Mouse (Mus musculus) regulatory T cell (primary cell): Measurements from ENCODE around the gene Cd93.

ENCODE experiments used
- in situ Hi-C: fragments of 300-600 bp; cut with MboI, MseI; formaldehyde crosslinking; loops from one replicate; pipeline ENCODE4 v1.15.1; 2025; ENCODE audit warnings: high pct_unique_total_duplicates

The Cd93 gene

GRCm38 (mm10) chr2:148442172-148442571 is 1.2 kb downstream of the Cd93 start:
- in situ Hi-C loops: no loop called here

GRCm38 (mm10) chr2:148441421-148441820 is 1.9 kb downstream of the Cd93 start:
- in situ Hi-C loops: no loop called here

- in situ Hi-C loops: no loop called here
Measured at GRCm38 (mm10) chr2:148439691-148440276, 3.6 kb downstream of the Cd93 start.

- in situ Hi-C loops: no loop called here
Measured at GRCm38 (mm10) chr2:148436285-148436684, 7.1 kb downstream of the Cd93 start.

GRCm38 (mm10) chr2:148432346-148432745 is 11.0 kb downstream of the Cd93 start:
- in situ Hi-C loops: no loop called here

DNA sequence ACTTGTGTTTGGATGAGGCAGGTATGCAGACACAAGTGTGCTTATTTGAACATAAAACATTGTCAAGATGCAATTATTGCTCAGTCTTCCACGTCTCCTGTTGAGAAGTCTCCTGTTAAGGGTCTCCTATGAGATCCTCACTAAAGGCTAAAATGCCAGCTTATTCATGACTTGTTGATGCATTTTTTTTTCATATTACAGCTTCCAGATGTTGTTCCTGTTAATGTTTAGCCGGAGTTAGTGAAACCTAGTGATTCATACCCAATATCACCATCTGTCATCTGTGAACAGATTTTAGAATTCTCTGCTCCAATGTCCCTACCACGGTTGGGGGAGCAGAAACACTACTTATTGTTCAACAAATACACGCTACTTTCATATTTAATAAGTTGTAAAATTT is 12.4 kb downstream of the Cd93 start:
- in situ Hi-C loops: no loop called here

- in situ Hi-C loops: no loop called here
Measured at GRCm38 (mm10) chr2:148429001-148429505, 14.3 kb downstream of the Cd93 start.

DNA sequence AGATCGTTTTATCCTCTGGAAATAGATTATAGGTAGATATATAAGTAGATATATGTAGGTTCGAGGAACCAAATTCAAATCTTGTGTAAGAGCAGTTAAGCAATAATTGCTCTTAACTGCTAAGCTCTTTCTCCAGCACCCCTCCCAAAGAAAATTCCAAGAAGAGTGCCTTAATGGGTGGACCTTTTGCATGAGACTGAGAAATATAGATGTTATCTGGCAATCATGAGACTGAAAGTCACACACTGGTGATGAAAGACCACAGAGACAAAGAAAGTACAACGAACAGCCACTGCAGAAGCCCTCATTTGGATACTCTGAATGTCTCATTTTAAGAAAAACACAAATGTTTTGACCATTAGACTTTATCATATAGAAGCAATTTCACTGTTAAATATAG is 14.8 kb downstream of the Cd93 start:
- in situ Hi-C loops: no loop called here

DNA sequence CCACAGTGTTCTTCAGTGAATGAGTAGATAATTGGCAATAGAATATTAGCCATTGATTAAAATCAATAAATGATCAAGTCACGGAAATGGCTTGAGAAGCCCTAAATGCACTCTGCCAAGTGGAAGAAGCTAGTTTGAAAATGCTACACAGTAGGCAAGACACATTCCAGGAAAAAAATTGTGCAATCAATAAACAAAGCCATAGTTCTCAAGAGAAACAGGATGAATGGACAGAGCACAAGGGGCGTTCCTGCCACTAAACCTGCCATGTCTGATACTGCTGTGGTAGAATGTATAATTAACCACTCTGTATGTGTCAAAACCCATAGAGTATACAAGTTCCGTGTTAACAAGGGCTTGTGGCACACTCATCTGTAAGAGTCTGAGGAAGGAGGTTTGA is 15.8 kb downstream of the Cd93 start:
- in situ Hi-C loops: no loop called here

GRCm38 (mm10) chr2:148425709-148426382 is 17.5 kb downstream of the Cd93 start:
- in situ Hi-C loops: no loop called here

DNA sequence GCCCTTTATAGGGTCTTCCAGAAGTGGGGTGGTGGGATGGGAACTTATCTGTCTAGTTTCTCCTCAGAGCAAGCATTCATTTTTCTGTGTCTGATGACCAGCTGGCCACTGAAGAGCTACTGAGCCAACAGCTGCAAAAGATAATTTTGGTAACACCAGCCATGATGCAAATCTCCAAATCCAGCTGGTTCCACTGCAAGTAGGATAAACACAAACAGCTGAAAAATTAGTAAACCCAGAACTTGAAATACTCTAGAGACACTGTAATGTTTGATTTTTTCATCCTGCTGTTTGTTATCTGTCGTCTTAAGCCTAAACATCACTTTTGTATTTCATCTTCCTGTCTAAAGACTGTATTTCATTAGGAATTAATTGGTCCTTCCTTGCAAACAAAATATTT is 21.7 kb downstream of the Cd93 start:
- in situ Hi-C loops: no loop called here

GRCm38 (mm10) chr2:148421112-148421511 is 22.3 kb downstream of the Cd93 start:
- in situ Hi-C loops: no loop called here

- in situ Hi-C loops: no loop called here
Measured at GRCm38 (mm10) chr2:148419776-148420175, 23.6 kb downstream of the Cd93 start.

- in situ Hi-C loops: no loop called here
Measured at GRCm38 (mm10) chr2:148419151-148419550, 24.2 kb downstream of the Cd93 start.

DNA sequence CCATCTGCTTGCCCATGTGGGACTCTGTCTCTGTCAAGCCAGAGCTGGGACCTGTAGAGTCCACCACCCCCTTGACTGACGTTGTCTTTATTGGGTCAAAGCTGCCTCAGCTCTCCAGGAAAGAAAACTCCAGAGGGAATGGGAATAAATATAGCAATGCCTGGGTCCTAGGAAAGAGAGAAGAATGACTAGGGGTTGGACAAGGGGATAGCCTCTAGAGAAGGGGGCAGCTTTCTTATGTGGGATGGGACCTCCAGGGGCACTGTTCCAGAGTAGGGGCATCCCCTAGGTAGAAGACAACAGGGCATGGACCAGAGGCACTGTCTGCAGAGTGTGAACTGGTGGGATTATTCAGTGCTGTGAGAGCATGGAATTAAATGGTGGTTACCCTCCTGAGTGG is 33.5 kb downstream of the Cd93 start:
- in situ Hi-C loops: no loop called here

DNA sequence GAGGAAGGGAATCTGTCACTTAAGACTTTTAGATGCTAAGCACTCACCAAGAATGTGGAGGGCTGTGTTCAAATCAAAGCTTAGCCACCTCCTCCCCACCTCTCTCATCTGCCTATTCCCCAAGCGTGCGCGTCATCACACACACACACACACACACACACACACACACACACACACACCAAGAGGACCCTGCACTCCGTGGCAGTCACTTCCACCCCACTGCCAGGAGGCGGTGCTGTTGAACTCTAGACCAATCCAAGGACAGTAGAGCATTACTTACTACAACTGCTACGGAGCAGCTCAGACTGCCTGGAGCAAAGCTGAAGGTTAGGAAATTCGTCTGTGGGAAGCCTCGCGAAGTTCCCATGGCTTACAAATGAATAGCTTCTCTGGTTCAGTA is 34.2 kb downstream of the Cd93 start:
- in situ Hi-C loops: no loop called here

DNA sequence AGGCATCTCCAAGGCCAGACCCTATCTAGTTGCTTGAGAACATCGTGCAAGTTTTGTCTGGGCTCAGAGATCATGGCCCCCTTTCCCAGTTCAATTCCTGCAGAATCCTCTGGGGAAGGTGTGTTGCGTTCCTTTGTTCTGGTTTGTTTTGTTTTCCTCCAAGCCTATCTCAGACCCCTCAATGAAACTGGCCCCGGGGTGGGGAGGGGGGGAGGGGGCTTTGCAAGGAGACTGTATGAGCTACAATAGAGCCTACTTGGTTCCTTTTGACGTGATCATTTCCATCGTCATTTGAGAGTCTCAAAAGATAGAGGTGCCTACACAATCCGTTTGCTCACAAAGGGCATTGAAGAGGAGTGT is 34.6 kb downstream of the Cd93 start:
- in situ Hi-C loops: no loop called here

GRCm38 (mm10) chr2:148407870-148408760 is 35.2 kb downstream of the Cd93 start, which contains the start of gene Thbd:
TSS of gene Thbd (minus strand) at chr2:148408188.
- in situ Hi-C loops: no loop called here

GRCm38 (mm10) chr2:148406971-148407869 is 36.1 kb downstream of the Cd93 start:
- in situ Hi-C loops: no loop called here

- in situ Hi-C loops: no loop called here
Measured at GRCm38 (mm10) chr2:148406160-148406970, 37.0 kb downstream of the Cd93 start.

DNA sequence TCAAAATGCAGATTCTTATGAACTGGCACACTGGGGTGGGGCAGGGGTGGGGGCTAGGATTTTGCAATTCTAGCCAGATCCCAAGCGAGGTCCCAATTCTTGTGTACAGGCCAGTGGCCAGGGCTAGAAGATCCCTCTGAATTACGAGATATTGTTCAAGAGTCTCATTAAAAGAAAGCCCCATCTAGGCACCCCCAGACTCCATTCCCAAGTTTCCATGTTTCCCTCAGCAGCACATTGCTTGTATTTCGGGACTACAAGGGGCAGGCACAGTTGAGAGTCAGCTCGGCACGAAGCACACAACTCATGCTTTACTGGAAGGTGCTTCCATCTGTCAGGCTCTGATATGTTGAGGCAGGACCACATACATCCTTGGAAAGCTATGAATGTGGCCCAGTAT is 38.5 kb downstream of the Cd93 start:
- in situ Hi-C loops: no loop called here
